Mouse (Mus musculus): ENCODE data around the gene Pdcd1. TPM values are rescaled to one million over a fixed set of nuclear protein-coding genes. Genes with fewer than 3 reads are reported as not detected.
"Not testable (repeated sequence)": the region's sequence is repeated elsewhere in the genome, so short reads cannot be mapped to it uniquely, and the experiment has no call there.

Gene Pdcd1
- polyA plus RNA-seq, 1 experiment, result not detected

GRCm38 (mm10) chr1:94027506-94028108 is 24.7 kb downstream of the Pdcd1 start:
- Histone ChIP-seq H3ac (ENCODE audit: control insufficient read depth, insufficient read length) (no peak overlapping the region), H3K4me3 (no peak overlapping the region), H3K36me3 (ENCODE audit: control insufficient read depth, insufficient read depth) (no peaks in the 10 kb centered on the region), H3K79me2 (ENCODE audit: control insufficient read depth, insufficient read depth) (no peaks in the 10 kb centered on the region), H3K4me2 (ENCODE audit: low read depth) (no peak overlapping the region), H3K27me3 (ENCODE audit: control insufficient read depth, insufficient read depth, insufficient read length) (peaks cover 33% of the 10 kb centered on the region)
- TF ChIP-seq MYOD1 (IDR thresholded peaks at IDR 0.05; ENCODE audit: control insufficient read depth in 1 of 3, insufficient read length in 2 of 3, low read depth in 2 of 3) (no peak), USF1 (IDR thresholded peaks at IDR 0.05; ENCODE audit: low read depth) (no peak), TCF12 (IDR thresholded peaks at IDR 0.05; ENCODE audit: insufficient read depth, poor library complexity, severe bottlenecking) (no peak), SRF (IDR thresholded peaks at IDR 0.05; ENCODE audit: control insufficient read depth, insufficient read length, low read depth) (no peak), POLR2AphosphoS2 (IDR thresholded peaks at IDR 0.05; ENCODE audit: insufficient read length, low read depth) (no peak), REST (IDR thresholded peaks at IDR 0.05; ENCODE audit: insufficient read depth, insufficient read length) (no peak), MAX (IDR thresholded peaks at IDR 0.05; ENCODE audit: low read depth) (no peak), CEBPB (IDR thresholded peaks at IDR 0.05; ENCODE audit: insufficient read depth, poor library complexity, severe bottlenecking) (no peak)

DNA sequence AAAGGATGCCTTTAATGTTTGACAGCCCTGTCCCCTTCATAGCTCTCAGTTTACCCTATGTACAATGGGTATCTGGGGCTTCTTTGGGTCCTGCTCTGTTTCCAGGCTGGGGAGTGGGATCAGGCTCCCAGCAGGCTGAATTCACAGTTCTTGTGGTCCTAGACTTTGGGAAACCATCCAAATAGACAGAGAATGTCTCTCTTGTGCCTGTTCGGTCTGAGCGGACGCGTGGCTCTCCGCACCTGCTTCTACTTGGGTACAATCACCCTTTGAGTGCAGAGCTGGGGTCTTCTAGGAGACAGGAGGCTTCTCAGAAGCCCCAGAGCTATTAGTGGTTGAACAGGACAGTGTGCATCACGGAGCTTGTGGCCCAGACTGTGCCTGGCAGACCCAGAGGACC is 32.2 kb downstream of the Pdcd1 start, which contains the start of gene Neu4:
Neu4 (plus strand) TSS at position 301 of the 400 bp plus-strand sequence.
- TF ChIP-seq CEBPB (IDR thresholded peaks at IDR 0.05; ENCODE audit: insufficient read depth, poor library complexity, severe bottlenecking), result no peak
- no peak for TF ChIP-seq USF1 (IDR thresholded peaks at IDR 0.05; ENCODE audit: low read depth)
- no peak for TF ChIP-seq E2F4 (IDR thresholded peaks at IDR 0.05; ENCODE audit: insufficient read depth)
- no peak for TF ChIP-seq MYOG (IDR thresholded peaks at IDR 0.05; ENCODE audit: control insufficient read depth in 1 of 3, insufficient read depth in 1 of 3, insufficient read length in 2 of 3, low read depth in 2 of 3)
- no peak for TF ChIP-seq MAX (IDR thresholded peaks at IDR 0.05; ENCODE audit: low read depth)
- no peak for TF ChIP-seq POLR2A (IDR thresholded peaks at IDR 0.05; ENCODE audit: insufficient read length, low read depth)
- TF ChIP-seq REST (IDR thresholded peaks at IDR 0.05; ENCODE audit: insufficient read depth, insufficient read length), result no peak
- TF ChIP-seq MYOD1 (IDR thresholded peaks at IDR 0.05; ENCODE audit: control insufficient read depth in 1 of 3, insufficient read length in 2 of 3, low read depth in 2 of 3), result no peak
- no peak for TF ChIP-seq TCF3 (IDR thresholded peaks at IDR 0.05; ENCODE audit: insufficient read length, low read depth)
- TF ChIP-seq SRF (IDR thresholded peaks at IDR 0.05; ENCODE audit: control insufficient read depth, insufficient read length, low read depth), result no peak
- no peak for TF ChIP-seq TCF12 (IDR thresholded peaks at IDR 0.05; ENCODE audit: insufficient read depth, poor library complexity, severe bottlenecking)
- no peak for TF ChIP-seq POLR2AphosphoS2 (IDR thresholded peaks at IDR 0.05; ENCODE audit: insufficient read length, low read depth)
- Histone ChIP-seq H3K36me3 (ENCODE audit: control insufficient read depth, insufficient read depth) (no peaks in the 10 kb centered on the region), H3K79me2 (ENCODE audit: control insufficient read depth, insufficient read depth) (no peaks in the 10 kb centered on the region), H3K4me3 (no peak within 1 kb of the TSS), H3K4me2 (ENCODE audit: low read depth) (no peak within 1 kb of the TSS), H3K27me3 (ENCODE audit: control insufficient read depth, insufficient read depth, insufficient read length) (peaks cover 18% of the 10 kb centered on the region), H3ac (ENCODE audit: control insufficient read depth, insufficient read length) (no peak within 1 kb of the TSS)

DNA sequence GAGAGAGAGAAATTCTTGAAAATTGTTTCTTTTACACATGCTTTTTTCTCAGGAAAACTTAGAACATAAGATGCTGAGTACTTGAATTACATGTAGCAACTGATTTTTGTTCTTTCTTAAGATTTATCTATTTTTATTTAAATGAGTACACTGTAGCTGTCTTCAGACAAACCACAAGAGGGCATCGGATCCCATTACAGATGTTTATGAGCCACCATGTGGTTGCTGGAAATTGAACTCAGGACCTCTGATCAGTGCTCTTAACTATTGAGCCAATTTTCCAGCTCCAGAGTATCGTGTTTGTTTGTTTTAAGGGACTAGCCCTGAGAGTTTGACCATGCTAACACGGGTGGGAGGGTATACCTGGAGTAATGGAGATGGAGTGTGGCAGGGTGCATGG is 40.7 kb downstream of the Pdcd1 start:
- Histone ChIP-seq H3ac (ENCODE audit: control insufficient read depth, insufficient read length) (no peak overlapping the region), H3K79me2 (ENCODE audit: control insufficient read depth, insufficient read depth) (no peaks in the 10 kb centered on the region), H3K4me3 (no peak overlapping the region), H3K27me3 (ENCODE audit: control insufficient read depth, insufficient read depth, insufficient read length) (peaks cover 7% of the 10 kb centered on the region), H3K4me2 (ENCODE audit: low read depth) (no peak overlapping the region), H3K36me3 (ENCODE audit: control insufficient read depth, insufficient read depth) (no peaks in the 10 kb centered on the region)
- TF ChIP-seq POLR2A (IDR thresholded peaks at IDR 0.05; ENCODE audit: insufficient read length, low read depth), result no peak
- TF ChIP-seq MYOD1 (IDR thresholded peaks at IDR 0.05; ENCODE audit: control insufficient read depth in 1 of 3, insufficient read length in 2 of 3, low read depth in 2 of 3), result no peak
- no peak for TF ChIP-seq E2F4 (IDR thresholded peaks at IDR 0.05; ENCODE audit: insufficient read depth)
- TF ChIP-seq POLR2AphosphoS2 (IDR thresholded peaks at IDR 0.05; ENCODE audit: insufficient read length, low read depth), result no peak
- no peak for TF ChIP-seq TCF12 (IDR thresholded peaks at IDR 0.05; ENCODE audit: insufficient read depth, poor library complexity, severe bottlenecking)
- TF ChIP-seq TCF3 (IDR thresholded peaks at IDR 0.05; ENCODE audit: insufficient read length, low read depth), result no peak
- no peak for TF ChIP-seq CEBPB (IDR thresholded peaks at IDR 0.05; ENCODE audit: insufficient read depth, poor library complexity, severe bottlenecking)
- TF ChIP-seq MYOG (IDR thresholded peaks at IDR 0.05; ENCODE audit: control insufficient read depth in 1 of 3, insufficient read depth in 1 of 3, insufficient read length in 2 of 3, low read depth in 2 of 3), result no peak
- no peak for TF ChIP-seq SRF (IDR thresholded peaks at IDR 0.05; ENCODE audit: control insufficient read depth, insufficient read length, low read depth)
- TF ChIP-seq MAX (IDR thresholded peaks at IDR 0.05; ENCODE audit: low read depth), result no peak
- no peak for TF ChIP-seq USF1 (IDR thresholded peaks at IDR 0.05; ENCODE audit: low read depth)
- TF ChIP-seq REST (IDR thresholded peaks at IDR 0.05; ENCODE audit: insufficient read depth, insufficient read length), result no peak

DNA sequence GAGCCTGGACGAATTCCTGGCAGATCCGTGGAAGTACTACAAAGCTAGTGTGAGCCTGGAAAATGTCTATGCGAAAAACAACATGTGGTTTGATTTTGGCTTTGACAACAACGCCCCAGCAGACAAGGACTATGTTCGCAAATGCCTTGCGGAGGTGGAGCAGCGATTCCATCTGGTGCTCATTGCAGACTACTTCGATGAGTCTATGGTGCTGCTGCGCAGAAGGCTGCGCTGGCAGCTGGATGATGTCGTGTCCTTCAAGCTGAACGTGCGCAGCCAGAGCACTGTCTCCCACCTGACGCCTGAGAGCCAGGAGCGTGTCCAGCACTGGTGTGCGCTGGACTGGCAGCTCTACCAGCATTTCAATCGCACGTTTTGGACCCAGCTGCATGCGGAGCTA is 43.5 kb downstream of the Pdcd1 start:
- not testable (repeated sequence) for H3ac ChIP-seq (ENCODE audit: control insufficient read depth, insufficient read length); H3K4me2 ChIP-seq (ENCODE audit: low read depth); H3K4me3 ChIP-seq; H3K27me3 ChIP-seq (ENCODE audit: control insufficient read depth, insufficient read depth, insufficient read length); H3K79me2 ChIP-seq (ENCODE audit: control insufficient read depth, insufficient read depth); H3K36me3 ChIP-seq (ENCODE audit: control insufficient read depth, insufficient read depth)

DNA sequence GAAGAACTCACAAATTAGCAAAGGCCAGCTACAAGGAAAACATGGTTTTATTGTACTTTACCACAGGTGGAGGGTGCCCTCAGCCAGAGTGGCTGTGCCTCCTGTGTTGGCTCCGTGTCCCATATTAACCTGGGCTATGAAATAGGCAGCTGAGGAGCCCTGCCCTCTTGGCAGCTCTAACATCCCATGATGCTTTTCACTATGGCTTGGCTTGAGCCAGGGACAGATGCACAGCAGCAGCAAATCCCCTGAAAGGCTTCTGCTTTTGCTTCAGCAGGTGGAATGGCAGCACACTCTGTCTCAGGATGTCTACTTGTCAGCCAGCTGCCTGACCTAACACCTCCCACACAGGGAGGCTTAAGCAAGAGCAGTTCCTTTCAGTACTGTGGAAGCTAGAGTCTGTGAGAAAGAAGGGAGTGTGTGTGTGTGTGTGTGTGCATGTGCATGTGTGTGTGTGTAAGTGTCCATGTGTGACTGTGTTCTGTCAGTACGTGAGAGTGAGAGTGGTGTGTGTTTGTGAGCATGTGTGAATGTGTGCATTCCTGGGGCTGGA is 46.3 kb downstream of the Pdcd1 start:
- not testable (repeated sequence) for H3K79me2 ChIP-seq (ENCODE audit: control insufficient read depth, insufficient read depth); H3K27me3 ChIP-seq (ENCODE audit: control insufficient read depth, insufficient read depth, insufficient read length); H3K4me3 ChIP-seq; H3K4me2 ChIP-seq (ENCODE audit: low read depth); H3K36me3 ChIP-seq (ENCODE audit: control insufficient read depth, insufficient read depth); H3ac ChIP-seq (ENCODE audit: control insufficient read depth, insufficient read length)
